Mouse (Mus musculus) stomach, embryonic 16.5 days (tissue): Measurements from ENCODE around the gene Lrrc26. TPM values are rescaled to one million over a fixed set of nuclear protein-coding genes. Genes with fewer than 3 reads are reported as not detected.
"Not testable (repeated sequence)": the region's sequence is repeated elsewhere in the genome, so short reads cannot be mapped to it uniquely, and the experiment has no call there.

Source experiments
- ATAC-seq: fragments of 200-750 bp; cut with Nextera tagmentation; 2 replicates; pipeline ENCODE4 v1.8.0; 2017; ENCODE audit warnings: moderate number of reproducible peaks, moderate TSS enrichment; ENCODE audit not compliant: insufficient read depth, low FRiP score
- H3K27ac ChIP-seq: fragments of 300-500 bp; sonication (generic); 2 replicates; pipeline ENCODE4 v1.5.1; 2014; ENCODE audit warnings: low read length
- H3K27me3 ChIP-seq: fragments of 300-500 bp; sonication (generic); 2 replicates; pipeline ENCODE4 v1.6.1; 2014; ENCODE audit warnings: low read length, control low read depth, mixed read lengths; ENCODE audit not compliant: control insufficient read depth, insufficient read depth
- H3K36me3 ChIP-seq: fragments of 300-500 bp; sonication (generic); 2 replicates; pipeline ENCODE4 v1.6.1; 2014; ENCODE audit warnings: low read length; ENCODE audit not compliant: control insufficient read depth, insufficient read depth
- H3K4me1 ChIP-seq: fragments of 300-500 bp; sonication (generic); 2 replicates; pipeline ENCODE4 v1.6.1; 2014; ENCODE audit warnings: low read length, control low read depth, mixed read lengths; ENCODE audit not compliant: control insufficient read depth, insufficient read depth
- H3K4me2 ChIP-seq: fragments of 300-500 bp; sonication (generic); 2 replicates; pipeline ENCODE4 v1.6.1; 2014; ENCODE audit warnings: low read depth, low read length, mixed read lengths
- H3K4me3 ChIP-seq: fragments of 300-500 bp; sonication (generic); replicated peaks from 2 replicates; pipeline ENCODE4 v1.5.1; 2014; ENCODE audit warnings: mild to moderate bottlenecking, low read length
- H3K9ac ChIP-seq: fragments of 300-500 bp; sonication (generic); 2 replicates; pipeline ENCODE4 v1.6.1; 2014; ENCODE audit warnings: low read length
- H3K9me3 ChIP-seq: fragments of 300-500 bp; sonication (generic); replicated peaks from 2 replicates; pipeline ENCODE4 v1.6.1; 2016; ENCODE audit warnings: low read length, control low read depth; ENCODE audit not compliant: control insufficient read depth
- WGBS: fragments of 180-500 bp; shearing (Covaris S2); extraction: QIAGEN DNeasy Blood & Tissue Kit; methylation state at CpG from one replicate; pipeline ENCODE4 v1.1.7; 2014; 5-methylcytosine and 5-hydroxymethylcytosine counted together
- polyA plus RNA-seq: library from polyadenylated mRNA; unstranded; fragments of >200 nt; fragmentation: Nextera tagmentation; extraction: Ambion mirVana; gene quantifications from 2 replicates; pipeline ENCODE4 v1.2.1, GENCODE M21; 2015

The Lrrc26 gene
- polyA plus RNA-seq, 1 experiment from 2014 or later, result 14.3 TPM

GRCm38 (mm10) chr2:25252331-25252730, 37.4 kb upstream of the Lrrc26 start:
- H3K4me2 ChIP-seq, result no peak overlapping the region
- no peaks in the 10 kb centered on the region for H3K9me3 ChIP-seq
- peaks cover 11% of the 10 kb centered on the region for H3K36me3 ChIP-seq
- no peaks in the 10 kb centered on the region for H3K27me3 ChIP-seq
- ATAC-seq, result no peak
- H3K4me3 ChIP-seq, result no peak overlapping the region
- no peak overlapping the region for H3K9ac ChIP-seq
- H3K27ac ChIP-seq, result no peak overlapping the region
- H3K4me1 ChIP-seq, result peaks cover 14% of the 10 kb centered on the region
- 87% methylated on average over 1 of the region's 1 CpGs for WGBS

GRCm38 (mm10) chr2:25255284-25255779, 34.4 kb upstream of the Lrrc26 start, which contains the start of gene Tmem203:
Gene Tmem203, plus strand, starts transcription at chr2:25255439.
- under 1% methylated on average over 39 of the region's 39 CpGs for WGBS
- Histone ChIP-seq H3K9me3 (no peaks in the 10 kb centered on the region), H3K27ac (peak within 1 kb of the TSS; percentile 48), H3K27me3 (no peaks in the 10 kb centered on the region), H3K9ac (peak within 1 kb of the TSS; percentile 84), H3K4me1 (peaks cover 14% of the 10 kb centered on the region), H3K36me3 (no peaks in the 10 kb centered on the region), H3K4me3 (peak within 1 kb of the TSS; percentile 85), H3K4me2 (peak within 1 kb of the TSS; percentile 91)
- peak; percentile 81 for ATAC-seq

DNA sequence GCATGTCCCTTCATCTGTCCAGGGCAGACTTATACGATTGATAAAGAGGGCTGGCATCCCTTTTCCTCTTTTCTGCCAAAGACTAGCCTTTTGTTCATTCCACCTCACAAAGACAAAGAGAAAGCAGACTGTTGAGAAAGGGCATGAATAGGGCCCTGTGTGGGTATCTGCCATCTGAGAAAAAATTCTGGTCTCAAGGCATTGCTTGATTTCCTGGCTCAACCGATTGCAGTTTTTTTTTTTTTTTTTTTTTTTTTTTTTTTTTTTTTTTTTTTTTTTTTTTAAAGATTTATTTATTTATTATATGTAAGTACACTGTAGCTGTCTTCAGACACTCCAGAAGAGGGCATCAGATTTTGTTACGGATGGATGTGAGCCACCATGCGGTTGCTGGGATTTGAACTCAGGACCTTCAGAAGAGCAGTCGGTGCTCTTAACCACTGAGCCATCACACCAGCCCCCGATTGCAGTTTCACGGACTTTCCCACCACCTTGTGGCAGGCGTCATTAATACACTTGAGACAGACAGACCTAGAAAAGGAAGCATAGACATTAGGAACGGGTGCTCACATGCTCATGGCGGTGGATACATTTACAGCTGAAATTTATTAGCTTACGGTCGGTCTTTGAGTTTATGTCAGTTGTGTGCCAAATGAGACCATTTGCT, 33.1 kb upstream of the Lrrc26 start:
- H3K36me3 ChIP-seq, H3K27me3 ChIP-seq, ATAC-seq, H3K27ac ChIP-seq, H3K9me3 ChIP-seq: not testable (repeated sequence)
- Histone ChIP-seq H3K4me2 (peak overlapping the region; percentile 81), H3K9ac (peak overlapping the region; percentile 84; the same call in 1 of the 2 replicates), H3K4me3 (peak overlapping the region; percentile 85), H3K4me1 (peaks cover 14% of the 10 kb centered on the region)
- 56% methylated on average over 12 of the region's 12 CpGs for WGBS

DNA sequence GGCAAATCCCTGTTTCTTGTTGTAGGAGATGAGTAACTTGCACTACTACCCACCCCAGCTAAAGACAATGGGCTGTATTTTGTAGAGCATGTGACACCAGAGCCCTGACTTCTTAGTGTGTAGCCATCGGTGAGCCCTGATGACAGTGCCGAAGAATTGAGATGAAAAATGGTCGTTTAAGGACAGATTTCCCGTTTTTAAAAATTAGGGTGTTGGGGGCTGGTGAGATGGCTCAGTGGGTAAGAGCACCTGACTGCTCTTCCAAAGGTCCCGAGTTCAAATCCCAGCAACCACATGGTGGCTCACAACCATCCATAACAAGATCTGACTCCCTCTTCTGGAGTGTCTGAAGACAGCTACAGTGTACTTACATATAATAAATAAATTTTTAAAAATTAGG, 32.5 kb upstream of the Lrrc26 start:
- not testable (repeated sequence) for H3K9ac ChIP-seq, H3K36me3 ChIP-seq, H3K27ac ChIP-seq, H3K4me2 ChIP-seq, H3K4me3 ChIP-seq, H3K9me3 ChIP-seq, ATAC-seq, H3K27me3 ChIP-seq
- WGBS, result 89% methylated on average over 5 of the region's 5 CpGs
- H3K4me1 ChIP-seq, result peaks cover 14% of the 10 kb centered on the region

DNA sequence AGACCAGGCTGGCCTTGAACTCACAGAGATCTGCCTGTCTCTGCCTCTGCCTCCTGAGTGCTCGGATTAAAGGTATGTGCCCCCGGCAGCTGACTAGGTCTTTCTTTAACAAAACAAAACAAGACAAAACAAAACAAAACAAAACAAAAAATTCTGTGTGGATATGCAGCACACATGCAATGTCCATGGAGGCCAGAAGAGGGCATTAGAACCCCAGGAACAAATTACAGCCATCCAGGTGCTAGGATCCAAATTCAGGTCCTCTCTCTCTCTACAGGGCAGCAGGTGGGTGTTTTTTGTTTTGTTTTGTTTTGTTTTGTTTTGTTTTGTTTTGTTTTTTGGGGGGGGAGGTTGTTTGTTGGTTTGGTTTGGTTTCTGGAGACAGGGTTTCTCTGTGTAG, 30.8 kb upstream of the Lrrc26 start:
- ATAC-seq, result no peak
- peaks cover 21% of the 10 kb centered on the region for H3K4me1 ChIP-seq
- H3K36me3 ChIP-seq, result no peaks in the 10 kb centered on the region
- H3K27ac ChIP-seq, result no peak overlapping the region
- no peak overlapping the region for H3K4me3 ChIP-seq
- peaks cover 2% of the 10 kb centered on the region; the same call in 1 of the 2 replicates for H3K27me3 ChIP-seq
- H3K9ac ChIP-seq, result no peak overlapping the region
- H3K9me3 ChIP-seq, result no peaks in the 10 kb centered on the region
- 58% methylated on average over 2 of the region's 2 CpGs for WGBS
- H3K4me2 ChIP-seq, result no peak overlapping the region

DNA sequence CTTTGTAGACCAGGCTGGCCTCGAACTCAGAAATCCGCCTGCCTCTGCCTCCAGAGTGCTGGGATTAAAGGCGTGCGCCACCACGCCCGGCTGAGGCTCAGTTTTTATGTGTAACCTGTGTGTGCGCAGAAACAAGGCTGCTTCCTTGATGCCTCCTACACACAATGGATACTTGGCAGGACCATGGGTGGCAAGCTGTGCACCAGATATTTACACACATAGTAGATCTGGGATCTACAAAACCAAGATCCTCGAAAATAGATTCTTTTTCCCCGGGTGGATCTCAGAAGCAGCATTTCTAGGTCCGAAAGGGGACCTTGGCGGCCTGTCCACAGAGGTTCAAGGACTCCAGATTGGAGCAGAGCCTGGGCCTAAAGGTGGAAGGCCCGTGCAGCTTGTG, 27.8 kb upstream of the Lrrc26 start:
- peak overlapping the region; percentile 72 for H3K4me3 ChIP-seq
- H3K9me3 ChIP-seq, result no peaks in the 10 kb centered on the region
- H3K36me3 ChIP-seq, result no peaks in the 10 kb centered on the region
- WGBS, result 46% methylated on average over 12 of the region's 12 CpGs
- no peak for ATAC-seq
- H3K27me3 ChIP-seq, result peaks cover 7% of the 10 kb centered on the region; the same call in 1 of the 2 replicates
- H3K9ac ChIP-seq, result peak overlapping the region; percentile 76
- H3K27ac ChIP-seq, result peak overlapping the region; percentile 83
- peak overlapping the region; percentile 85 for H3K4me2 ChIP-seq
- peaks cover 25% of the 10 kb centered on the region for H3K4me1 ChIP-seq

DNA sequence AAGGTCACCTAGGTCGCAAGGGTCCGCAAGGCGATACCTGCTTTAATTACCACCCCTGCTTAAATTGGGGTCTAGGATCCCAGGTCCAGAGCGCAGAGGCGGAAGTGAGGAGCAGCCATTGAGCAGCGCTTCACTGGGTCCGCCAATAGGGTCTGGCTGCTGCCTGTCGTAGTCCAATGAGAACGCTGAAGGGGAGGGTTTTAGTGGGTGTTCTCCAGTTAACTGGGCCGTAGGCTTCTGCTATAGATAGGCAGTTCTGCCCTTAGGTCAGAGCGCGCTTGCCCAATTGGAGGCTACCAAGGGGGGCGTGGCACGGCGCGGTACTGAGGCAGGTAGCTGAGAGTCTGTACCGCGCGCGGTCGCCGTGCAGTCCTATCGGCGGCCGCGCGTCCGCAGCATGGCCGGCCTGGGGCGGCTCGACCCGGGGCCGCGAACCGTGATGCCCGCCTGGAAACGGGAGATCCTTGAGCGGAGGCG, 27.4 kb upstream of the Lrrc26 start, which contains the start of gene Tprn:
Gene Tprn (plus strand): TSS at position 328 of the 477 bp plus-strand sequence.
- peaks cover 29% of the 10 kb centered on the region for H3K4me1 ChIP-seq
- peak; percentile 96 for ATAC-seq
- peak within 1 kb of the TSS; percentile 72 for H3K4me3 ChIP-seq
- H3K27ac ChIP-seq, result peak within 1 kb of the TSS; percentile 83
- under 1% methylated on average over 39 of the region's 39 CpGs for WGBS
- peak within 1 kb of the TSS; percentile 85 for H3K4me2 ChIP-seq
- H3K9ac ChIP-seq, result peak within 1 kb of the TSS; percentile 82
- peaks cover 7% of the 10 kb centered on the region; the same call in 1 of the 2 replicates for H3K27me3 ChIP-seq
- H3K9me3 ChIP-seq, result no peaks in the 10 kb centered on the region
- no peaks in the 10 kb centered on the region for H3K36me3 ChIP-seq

DNA sequence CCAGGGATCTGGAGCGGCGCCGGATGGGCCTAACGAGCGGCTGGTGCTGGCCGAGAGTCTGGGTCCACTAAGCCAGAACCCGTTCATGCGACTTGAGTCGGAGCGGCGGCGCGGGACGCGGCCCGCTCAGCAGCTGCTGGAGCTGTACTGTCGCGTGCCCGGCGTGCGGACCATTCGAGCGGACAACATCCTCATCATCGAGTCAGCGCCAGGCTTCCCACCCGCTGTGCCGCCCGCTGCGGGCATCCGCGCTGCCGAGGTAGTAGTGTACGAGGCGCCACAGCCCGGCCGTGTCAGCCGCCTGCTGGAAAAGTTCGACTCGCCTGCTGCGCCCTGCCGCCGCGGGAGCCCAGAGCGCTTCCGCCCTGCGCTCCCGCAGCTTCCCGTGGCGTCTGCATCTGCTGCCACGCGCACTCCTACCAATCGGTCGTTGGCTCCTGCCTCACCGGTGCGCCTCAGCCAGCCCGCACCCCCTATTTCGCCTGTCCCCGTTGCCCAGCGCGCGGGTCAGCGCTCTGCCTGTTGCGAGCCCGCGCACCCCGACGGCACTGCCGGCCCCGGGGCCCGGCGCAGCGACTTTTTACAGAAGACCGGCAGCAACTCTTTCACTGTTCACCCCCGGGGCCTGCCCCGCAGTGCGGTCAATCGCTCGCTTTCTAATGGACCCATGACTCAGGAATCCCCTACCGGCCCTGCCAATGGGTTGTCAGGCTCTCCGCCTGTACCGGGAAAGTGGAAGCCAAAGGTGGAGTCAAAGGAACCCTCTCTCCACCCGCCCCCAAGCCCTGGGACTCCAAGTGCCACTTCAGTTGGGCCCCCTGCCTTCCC, 26.7 kb upstream of the Lrrc26 start:
- Histone ChIP-seq H3K9ac (peak overlapping the region; percentile 82), H3K4me2 (peak overlapping the region; percentile 85), H3K27ac (peak overlapping the region; percentile 60), H3K9me3 (no peaks in the 10 kb centered on the region), H3K36me3 (no peaks in the 10 kb centered on the region), H3K4me1 (peaks cover 36% of the 10 kb centered on the region), H3K4me3 (peak overlapping the region; percentile 72), H3K27me3 (peaks cover 7% of the 10 kb centered on the region; the same call in 1 of the 2 replicates)
- under 1% methylated on average over 82 of the region's 82 CpGs for WGBS
- no peak for ATAC-seq
